Mouse (Mus musculus): Measurements from ENCODE around the gene Myh3. TPM values are rescaled to one million over a fixed set of nuclear protein-coding genes. Genes with fewer than 3 reads are reported as not detected.

Gene Myh3
- 10 to 100 TPM in 1 of 2 experiments, 1 to 10 TPM in 1; 7.8 to 15.3 TPM for total RNA-seq (2021)
- long read RNA-seq, experiment 1, full-length matches to known transcripts = 12 of 16 reads
- long read RNA-seq, experiment 1, partial matches to known transcripts = 4 of 16 reads
- long read RNA-seq, experiment 1, other reads (novel, unspliced or antisense) = 0 of 16 reads
- long read RNA-seq, experiment 2, full-length matches to known transcripts = 13 of 14 reads
- long read RNA-seq, experiment 2, partial matches to known transcripts = 1 of 14 reads
- long read RNA-seq, experiment 2, other reads (novel, unspliced or antisense) = 0 of 14 reads

- no peak for TF ChIP-seq CTCF (IDR thresholded peaks at IDR 0.05)
- intact Hi-C loops (cut with DNase I) = no loop called here
- Histone ChIP-seq H3K4me3 (no peak within 1 kb of the TSS), H3K27ac (no peak within 1 kb of the TSS)
- no peak for DNase-seq
Measured at GRCm38 (mm10) chr11:67078000-67078399, at the start of gene Myh3. Gene Myh3, plus strand, starts transcription at chr11:67078300.

- no peak for TF ChIP-seq CTCF (IDR thresholded peaks at IDR 0.05)
- intact Hi-C loops (cut with DNase I) = no loop called here
- DNase-seq = no peak
- H3K27ac ChIP-seq = no peak overlapping the region
- no peak overlapping the region for H3K4me3 ChIP-seq
Measured at GRCm38 (mm10) chr11:67030904-67031602, 47.0 kb upstream of the Myh3 start.

GRCm38 (mm10) chr11:67031603-67031915 lies 46.5 kb upstream of the Myh3 start:
- intact Hi-C loops (cut with DNase I) = no loop called here
- no peak for DNase-seq
- Histone ChIP-seq H3K27ac (no peak overlapping the region), H3K4me3 (no peak overlapping the region)
- TF ChIP-seq CTCF (IDR thresholded peaks at IDR 0.05) = no peak

- intact Hi-C loops (cut with DNase I) = no loop called here
- TF ChIP-seq CTCF (IDR thresholded peaks at IDR 0.05) = no peak
- no peak for DNase-seq
- Histone ChIP-seq H3K4me3 (no peak overlapping the region), H3K27ac (no peak overlapping the region)
Measured at GRCm38 (mm10) chr11:67034775-67035485, 43.2 kb upstream of the Myh3 start.

- DNase-seq = no peak
- intact Hi-C loops (cut with DNase I) = no loop called here
- Histone ChIP-seq H3K4me3 (no peak overlapping the region), H3K27ac (no peak overlapping the region)
- no peak for TF ChIP-seq CTCF (IDR thresholded peaks at IDR 0.05)
Measured at GRCm38 (mm10) chr11:67036229-67036628, 41.9 kb upstream of the Myh3 start.

- TF ChIP-seq CTCF (IDR thresholded peaks at IDR 0.05) = no peak
- intact Hi-C loops (cut with DNase I) = no loop called here
- H3K27ac ChIP-seq = no peak overlapping the region
- DNase-seq = no peak
- H3K4me3 ChIP-seq = no peak overlapping the region
Measured at GRCm38 (mm10) chr11:67036892-67037291, 41.2 kb upstream of the Myh3 start.

- peak; percentile 41 for TF ChIP-seq CTCF (IDR thresholded peaks at IDR 0.05)
- no peak overlapping the region for H3K4me3 ChIP-seq
- intact Hi-C loops (cut with DNase I) = no loop called here
- no peak for DNase-seq
- H3K27ac ChIP-seq = no peak overlapping the region
Measured at GRCm38 (mm10) chr11:67039799-67040198, 38.3 kb upstream of the Myh3 start.

GRCm38 (mm10) chr11:67040483-67040882 lies 37.6 kb upstream of the Myh3 start:
- Histone ChIP-seq H3K4me3 (no peak overlapping the region), H3K27ac (no peak overlapping the region)
- no peak for TF ChIP-seq CTCF (IDR thresholded peaks at IDR 0.05)
- intact Hi-C loops (cut with DNase I) = no loop called here
- no peak for DNase-seq

- no peak for DNase-seq
- intact Hi-C loops (cut with DNase I) = no loop called here
- Histone ChIP-seq H3K4me3 (no peak overlapping the region), H3K27ac (no peak overlapping the region)
- TF ChIP-seq CTCF (IDR thresholded peaks at IDR 0.05) = no peak
Measured at GRCm38 (mm10) chr11:67043007-67043406, 35.1 kb upstream of the Myh3 start.

GRCm38 (mm10) chr11:67044959-67045358 lies 33.1 kb upstream of the Myh3 start:
- no peak for DNase-seq
- H3K4me3 ChIP-seq = no peak overlapping the region
- no peak for TF ChIP-seq CTCF (IDR thresholded peaks at IDR 0.05)
- intact Hi-C loops (cut with DNase I) = no loop called here
- no peak overlapping the region for H3K27ac ChIP-seq

- Histone ChIP-seq H3K4me3 (no peak overlapping the region), H3K27ac (no peak overlapping the region)
- no peak for DNase-seq
- intact Hi-C loops (cut with DNase I) = no loop called here
- TF ChIP-seq CTCF (IDR thresholded peaks at IDR 0.05) = no peak
Measured at GRCm38 (mm10) chr11:67047199-67047598, 30.9 kb upstream of the Myh3 start.

- TF ChIP-seq CTCF (IDR thresholded peaks at IDR 0.05) = no peak
- intact Hi-C loops (cut with DNase I) = no loop called here
- no peak for DNase-seq
- no peak overlapping the region for H3K4me3 ChIP-seq
- H3K27ac ChIP-seq = no peak overlapping the region
Measured at GRCm38 (mm10) chr11:67048496-67048895, 29.6 kb upstream of the Myh3 start.

GRCm38 (mm10) chr11:67049256-67049655 lies 28.8 kb upstream of the Myh3 start:
- Histone ChIP-seq H3K4me3 (no peak overlapping the region), H3K27ac (no peak overlapping the region)
- intact Hi-C loops (cut with DNase I) = no loop called here
- no peak; the same call in 1 of the 2 replicates for TF ChIP-seq CTCF (IDR thresholded peaks at IDR 0.05)
- no peak for DNase-seq

Data from gastrocnemius, adult 2 months (tissue).